In genomic region chr1:194613923-194614830, GRCm38 (mm10) we compare ENCODE assay signal across 10 mouse cellular contexts. TPM values are rescaled to one million over a fixed set of nuclear protein-coding genes. Genes with fewer than 3 reads are reported as not detected.
DNase-seq lines count a peak whose midpoint lies in the region; ATAC-seq lines count a peak whose summit lies in the region.
"Had no signal": no experiment of that assay in that cellular context is flagged by ENCODE, and none has a peak within 500 bp of the region (broad histone marks: within the 10 kb centered on the region; RNA-seq: fewer than 3 reads in every experiment).

No protein-coding gene starts in this region.

- no peak for ATAC-seq in forebrain, embryonic 11.5 days (replicated peaks; ENCODE audit: low FRiP score)
- ATAC-seq in liver, embryonic 11.5 days (replicated peaks; ENCODE audit: low FRiP score) = peak; percentile 74
- ATAC-seq in megakaryocyte-erythroid progenitor cell, adult 5-6 weeks (replicated peaks; ENCODE audit: low FRiP score, low TSS enrichment, poor library complexity, severe bottlenecking) = peak; percentile 53
- ATAC-seq in granulocyte monocyte progenitor cell, adult 5-6 weeks (replicated peaks; ENCODE audit: poor library complexity, severe bottlenecking) = no peak
- no peak for ATAC-seq in intestine, embryonic 16.5 days

- no peaks in the 10 kb centered on the region for H3K27me3 ChIP-seq in forebrain, embryonic 10.5 days (ENCODE audit: poor library complexity, severe bottlenecking)
- no peaks in the 10 kb centered on the region for H3K27me3 ChIP-seq in forebrain, embryonic 11.5 days (ENCODE audit: control insufficient read depth, insufficient read depth, low read length)
- H3K27me3 ChIP-seq in liver, embryonic 11.5 days (replicated peaks; ENCODE audit: control insufficient read depth, insufficient read depth, low read length) = no peaks in the 10 kb centered on the region
- no peaks in the 10 kb centered on the region for H3K27me3 ChIP-seq in intestine, embryonic 16.5 days (replicated peaks; ENCODE audit: control insufficient read depth, insufficient read depth, low read length)
- H3K27me3 ChIP-seq: embryonic facial prominence, embryonic 13.5 days had no signal

- peaks cover 44% of the 10 kb centered on the region for H3K4me1 ChIP-seq in forebrain, embryonic 10.5 days
- peaks cover 6% of the 10 kb centered on the region for H3K4me1 ChIP-seq in forebrain, embryonic 11.5 days (replicated peaks; ENCODE audit: control insufficient read depth, insufficient read depth, low read length)
- peaks cover 12% of the 10 kb centered on the region for H3K4me1 ChIP-seq in liver, embryonic 11.5 days (replicated peaks; ENCODE audit: control insufficient read depth, insufficient read depth, low read length)
- H3K4me1 ChIP-seq in intestine, embryonic 16.5 days (ENCODE audit: control insufficient read depth, insufficient read depth, low read length) = peaks cover 6% of the 10 kb centered on the region

- H3K4me3 ChIP-seq in forebrain, embryonic 10.5 days = no peak overlapping the region
- no peak overlapping the region for H3K4me3 ChIP-seq in forebrain, embryonic 11.5 days (ENCODE audit: low read depth, low read length)
- H3K4me3 ChIP-seq in liver, embryonic 11.5 days (ENCODE audit: low read depth, low read length) = no peak overlapping the region
- H3K4me3 ChIP-seq in intestine, embryonic 16.5 days (ENCODE audit: low read length) = no peak overlapping the region
- H3K4me3 ChIP-seq: embryonic facial prominence, embryonic 13.5 days; limb, embryonic 10.5 days had no signal

- DNase-seq in forebrain, embryonic 10.5 days (ENCODE audit: extremely low spot score, low spot score) = no peak
- no peak for DNase-seq in forebrain, embryonic 11.5 days (ENCODE audit: low spot score)
- no peak for DNase-seq in liver, embryonic 11.5 days (ENCODE audit: low spot score)
- no peak for DNase-seq in liver
- DNase-seq in kidney, adult 9 months = peak; percentile 54

- 92% methylated on average over 5 of the region's 5 CpGs for WGBS in forebrain, embryonic 10.5 days
- WGBS in forebrain, embryonic 11.5 days = 87% methylated on average over 5 of the region's 5 CpGs
- WGBS in liver, embryonic 11.5 days = 74% methylated on average over 5 of the region's 5 CpGs
- WGBS in intestine, embryonic 16.5 days = 82% methylated on average over 5 of the region's 5 CpGs

- H3K36me3 ChIP-seq in forebrain, embryonic 10.5 days (replicated peaks) = no peaks in the 10 kb centered on the region
- H3K36me3 ChIP-seq in forebrain, embryonic 11.5 days (ENCODE audit: control insufficient read depth, insufficient read depth, low read length) = no peaks in the 10 kb centered on the region
- H3K36me3 ChIP-seq in liver, embryonic 11.5 days (ENCODE audit: control insufficient read depth, insufficient read depth, low read length) = no peaks in the 10 kb centered on the region
- H3K36me3 ChIP-seq in intestine, embryonic 16.5 days (ENCODE audit: control insufficient read depth, insufficient read depth, low read length) = no peaks in the 10 kb centered on the region
- H3K36me3 ChIP-seq: embryonic facial prominence, embryonic 13.5 days; limb, embryonic 10.5 days had no signal

- no peak overlapping the region for H3K4me2 ChIP-seq in forebrain, embryonic 11.5 days (ENCODE audit: low read depth, low read length, severe bottlenecking)
- H3K4me2 ChIP-seq in liver, embryonic 11.5 days = no peak overlapping the region
- no peak overlapping the region for H3K4me2 ChIP-seq in intestine, embryonic 16.5 days (ENCODE audit: low read depth, low read length)
- H3K4me2 ChIP-seq: embryonic facial prominence, embryonic 13.5 days had no signal

- no peaks in the 10 kb centered on the region for H3K9me3 ChIP-seq in forebrain, embryonic 10.5 days
- no peaks in the 10 kb centered on the region for H3K9me3 ChIP-seq in forebrain, embryonic 11.5 days (ENCODE audit: control insufficient read depth, low read length)
- H3K9me3 ChIP-seq in liver, embryonic 11.5 days (ENCODE audit: control insufficient read depth, low read length) = no peaks in the 10 kb centered on the region
- H3K9me3 ChIP-seq in intestine, embryonic 16.5 days (ENCODE audit: control insufficient read depth, low read length) = no peaks in the 10 kb centered on the region
- H3K9me3 ChIP-seq: embryonic facial prominence, embryonic 13.5 days; limb, embryonic 10.5 days had no signal

- peak overlapping the region; percentile 66; the same call in 1 of the 2 replicates for H3K27ac ChIP-seq in forebrain, embryonic 10.5 days
- no peak overlapping the region for H3K27ac ChIP-seq in forebrain, embryonic 11.5 days (ENCODE audit: low read depth, low read length)
- H3K27ac ChIP-seq in liver, embryonic 11.5 days (ENCODE audit: low read depth, low read length) = no peak overlapping the region
- no peak overlapping the region for H3K27ac ChIP-seq in intestine, embryonic 16.5 days (ENCODE audit: low read length)
- H3K27ac ChIP-seq: embryonic facial prominence, embryonic 13.5 days; limb, embryonic 10.5 days had no signal

- no peak overlapping the region for H3K9ac ChIP-seq in forebrain, embryonic 11.5 days (ENCODE audit: low read length)
- no peak overlapping the region for H3K9ac ChIP-seq in liver, embryonic 11.5 days (ENCODE audit: low read depth, low read length)
- H3K9ac ChIP-seq in intestine, embryonic 16.5 days (ENCODE audit: low read depth, low read length) = no peak overlapping the region
- H3K9ac ChIP-seq: embryonic facial prominence, embryonic 13.5 days had no signal

RNA-seq across cellular contexts. Expression of gene Plxna2, which starts 3.8 kb away (rescaled TPM):
- polyA plus RNA-seq in forebrain, embryonic 10.5 days (2016; fragmentation: Nextera tagmentation; extraction: Ambion mirVana) = 6.5 and 7.4 TPM in 2 replicates
- 19.0 and 22.5 TPM in 2 replicates for polyA plus RNA-seq in forebrain, embryonic 11.5 days (2014; fragmentation: Nextera tagmentation; extraction: Ambion mirVana)
- 4.8 and 4.9 TPM in 2 replicates for polyA plus RNA-seq in liver, embryonic 11.5 days (2014; fragmentation: Nextera tagmentation; extraction: Ambion mirVana)
- total RNA-seq in megakaryocyte-erythroid progenitor cell, adult 5-6 weeks (2014; fragmentation: Nextera tagmentation) = 0.77 and 1.5 TPM in 2 replicates
- total RNA-seq in megakaryocyte-erythroid progenitor cell, adult 5-6 weeks (2017) = 0.09 and 0.38 TPM in 2 replicates
- total RNA-seq in granulocyte monocyte progenitor cell, adult 5-6 weeks (2014; fragmentation: Nextera tagmentation) = 0.49 TPM in 1 of 2 replicates, not detected in the other
- total RNA-seq in granulocyte monocyte progenitor cell, adult 5-6 weeks (2017) = 0.13 and 0.31 TPM in 2 replicates
- 4.3 and 4.6 TPM in 2 replicates for polyA plus RNA-seq in intestine, embryonic 16.5 days (2015; fragmentation: Nextera tagmentation; extraction: Ambion mirVana)

Comparison
In these comparisons a context has a peak if more than half of its experiments do, and no peak if none do; other contexts are left out.
1. ATAC-seq: peak in liver, embryonic 11.5 days (single experiment) and megakaryocyte-erythroid progenitor cell, adult 5-6 weeks (single experiment); none in forebrain, embryonic 11.5 days (single experiment), granulocyte monocyte progenitor cell, adult 5-6 weeks (single experiment) and intestine, embryonic 16.5 days (single experiment).